Comparison of ENCODE assay signal across 10 mouse cellular contexts in the genomic region with DNA sequence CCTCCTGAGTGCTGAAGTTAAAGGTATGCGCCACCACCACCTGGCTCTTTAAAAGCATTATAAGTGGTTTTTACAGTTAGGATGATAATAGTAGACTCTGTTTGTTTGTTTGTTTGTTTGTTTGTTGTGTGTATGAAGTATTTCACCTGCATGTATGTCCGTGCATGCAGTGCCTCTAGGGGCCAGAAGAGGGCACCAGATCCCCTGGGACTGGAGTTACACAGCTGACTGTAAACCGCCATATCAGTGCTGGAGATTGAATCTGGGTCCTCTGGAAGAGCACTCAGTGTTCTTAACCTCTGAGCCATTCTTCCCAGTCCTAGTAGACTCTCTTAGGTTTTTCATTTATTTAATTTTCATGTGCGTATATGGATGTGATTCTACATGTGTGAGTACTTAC. TPM values are rescaled to one million over a fixed set of nuclear protein-coding genes. Genes with fewer than 3 reads are reported as not detected.
DNase-seq lines count a peak whose midpoint lies in the region; ATAC-seq and TF ChIP-seq lines count a peak whose summit lies in the region.
"Had no signal": no experiment of that assay in that cellular context is flagged by ENCODE, and none has a peak within 500 bp of the region (broad histone marks: within the 10 kb centered on the region; RNA-seq: fewer than 3 reads in every experiment).

No protein-coding gene starts in this region.

- ATAC-seq in midbrain, embryonic 11.5 days (ENCODE audit: low FRiP score): no peak

- TF ChIP-seq CTCF in CH12.LX (conservative IDR thresholded peaks at IDR 0.05 in 1 of 2, IDR thresholded peaks at IDR 0.05 in 1 of 2; ENCODE audit: low read depth in 2 of 2, low read length in 2 of 2): peak; percentile 53 to 63

- no peak overlapping the region for H3K4me3 ChIP-seq in heart, embryonic 10.5 days
- no peak overlapping the region for H3K4me3 ChIP-seq in CH12.LX (replicated peaks in 1 of 3; ENCODE audit: low read depth in 2 of 3, low read length in 2 of 3, poor library complexity in 1 of 3)
- no peak overlapping the region for H3K4me3 ChIP-seq in midbrain, embryonic 11.5 days (ENCODE audit: low read depth, low read length)
- H3K4me3 ChIP-seq: limb, embryonic 13.5 days; stomach, embryonic 15.5 days had no signal

- H3K27me3 ChIP-seq in heart, embryonic 10.5 days (ENCODE audit: insufficient read depth, poor library complexity, severe bottlenecking): no peaks in the 10 kb centered on the region; the same call in 1 of the 2 replicates
- H3K27me3 ChIP-seq in CH12.LX (replicated peaks): no peaks in the 10 kb centered on the region
- H3K27me3 ChIP-seq in midbrain, embryonic 11.5 days (ENCODE audit: control insufficient read depth, insufficient read depth, low read length): no peaks in the 10 kb centered on the region
- H3K27me3 ChIP-seq: stomach, embryonic 15.5 days had no signal

- no peaks in the 10 kb centered on the region for H3K36me3 ChIP-seq in heart, embryonic 10.5 days
- H3K36me3 ChIP-seq in CH12.LX (replicated peaks in 1 of 2; ENCODE audit: control insufficient read depth in 1 of 2, insufficient read depth in 1 of 2, low read length in 1 of 2): no peaks in the 10 kb centered on the region
- no peaks in the 10 kb centered on the region for H3K36me3 ChIP-seq in midbrain, embryonic 11.5 days (ENCODE audit: control insufficient read depth, insufficient read depth, low read length)
- H3K36me3 ChIP-seq: limb, embryonic 13.5 days; stomach, embryonic 15.5 days had no signal

- intact Hi-C loops in left cerebral cortex, postnatal 10 days (cut with DNase I): no loop called here

- TF ChIP-seq POLR2A in CH12.LX (IDR thresholded peaks at IDR 0.05; ENCODE audit: low read depth, low read length): no peak

- H3K9ac ChIP-seq in CH12.LX (ENCODE audit: insufficient read depth, low read depth): no peak overlapping the region
- H3K9ac ChIP-seq in midbrain, embryonic 11.5 days (ENCODE audit: low read length): no peak overlapping the region
- H3K9ac ChIP-seq: limb, embryonic 13.5 days; stomach, embryonic 15.5 days had no signal

- dilution Hi-C loops in CH12.LX (cut with MboI; ENCODE audit: extremely low pct_ligation_motif_present, extremely low pct_unique_long_range_greater_than_20kb, low sequenced_read_pairs): no loop called here

- no peaks in the 10 kb centered on the region for H3K79me2 ChIP-seq in CH12.LX (replicated peaks; ENCODE audit: control insufficient read depth, extremely low read depth, insufficient read depth, poor library complexity, severe bottlenecking)

- no peak overlapping the region for H3K27ac ChIP-seq in heart, embryonic 10.5 days
- no peak overlapping the region for H3K27ac ChIP-seq in CH12.LX (ENCODE audit: insufficient read depth, low read depth)
- H3K27ac ChIP-seq in midbrain, embryonic 11.5 days (ENCODE audit: low read depth, low read length): no peak overlapping the region
- H3K27ac ChIP-seq: limb, embryonic 13.5 days; stomach, embryonic 15.5 days had no signal

- in situ Hi-C loops in CH12.LX (cut with MboI; ENCODE audit: low pct_ligation_motif_present, low pct_unique_long_range_greater_than_20kb, low sequenced_read_pairs): no loop called here

- no peaks in the 10 kb centered on the region for H3K9me3 ChIP-seq in heart, embryonic 10.5 days
- H3K9me3 ChIP-seq in CH12.LX (replicated peaks; ENCODE audit: low read length): no peaks in the 10 kb centered on the region
- H3K9me3 ChIP-seq in midbrain, embryonic 11.5 days (ENCODE audit: control insufficient read depth, low read length): no peaks in the 10 kb centered on the region
- H3K9me3 ChIP-seq: limb, embryonic 13.5 days; stomach, embryonic 15.5 days had no signal

- no peak for TF ChIP-seq EP300 in CH12.LX (IDR thresholded peaks at IDR 0.05; ENCODE audit: low read length)

- H3K4me2 ChIP-seq in CH12.LX (ENCODE audit: insufficient read depth, low read depth, poor library complexity, severe bottlenecking): no peak overlapping the region
- no peak overlapping the region for H3K4me2 ChIP-seq in midbrain, embryonic 11.5 days
- H3K4me2 ChIP-seq: limb, embryonic 13.5 days; stomach, embryonic 15.5 days had no signal

- peak; percentile 62 for TF ChIP-seq RAD21 in CH12.LX (IDR thresholded peaks at IDR 0.05; ENCODE audit: low read depth, low read length)

- WGBS in heart, embryonic 10.5 days: 68% methylated on average over 4 of the region's 4 CpGs
- 77% methylated on average over 4 of the region's 4 CpGs for WGBS in midbrain, embryonic 11.5 days

- DNase-seq in heart, postnatal 4 days: peak; percentile 17
- no peak for DNase-seq in heart, embryonic 10.5 days (ENCODE audit: low spot score)
- peak; percentile 33 for DNase-seq in CH12.LX (ENCODE audit: extremely low read depth)
- peak; percentile 11 for DNase-seq in c-Kit-negative CD71-positive TER-119-positive erythroid progenitor cells, embryonic 14.5 days (ENCODE audit: low read depth, low spot score)
- peak; percentile 28 for DNase-seq in retina, postnatal 1 day
- DNase-seq in midbrain, embryonic 11.5 days (ENCODE audit: low spot score, missing footprints): no peak
- DNase-seq in left cerebral cortex, postnatal 10 days (ENCODE audit: extremely low spot score in 1 of 2, low spot score in 2 of 2): no peak
- no peak for DNase-seq in gastrocnemius, adult 8-10 months (ENCODE audit: low spot score in 2 of 2)

- no peaks in the 10 kb centered on the region; the same call in 1 of the 2 replicates for H3K4me1 ChIP-seq in heart, embryonic 10.5 days
- H3K4me1 ChIP-seq in CH12.LX (ENCODE audit: control insufficient read depth in 1 of 2, insufficient read depth in 2 of 2): no peaks in the 10 kb centered on the region
- H3K4me1 ChIP-seq in midbrain, embryonic 11.5 days (ENCODE audit: control insufficient read depth, insufficient read depth, low read length): no peaks in the 10 kb centered on the region
- H3K4me1 ChIP-seq: limb, embryonic 13.5 days; stomach, embryonic 15.5 days had no signal

TF ChIP-seq in CH12.LX, 34 proteins besides CTCF, POLR2A, EP300 and RAD21:
- no peak for TF ChIP-seq USF2 (conservative IDR thresholded peaks at IDR 0.05; ENCODE audit: low read depth, low read length)
- TF ChIP-seq SMC3 (IDR thresholded peaks at IDR 0.05; ENCODE audit: low read depth, low read length): peak; percentile 63
- no peak for TF ChIP-seq E2F4 (IDR thresholded peaks at IDR 0.05; ENCODE audit: insufficient replicate concordance, low read depth, low read length)
TF ChIP-seq in CH12.LX: peak in this region for 1.

RNA-seq across cellular contexts. Expression of a gene that starts 13.9 kb away (rescaled TPM):
- 1 to 10 TPM; 1.1 to 1.3 TPM for total RNA-seq in heart, postnatal 4 days (2021)
- polyA plus RNA-seq in heart, embryonic 10.5 days (2016; fragmentation: Nextera tagmentation; extraction: Ambion mirVana): 0.34 and 1.1 TPM in 2 replicates
- total RNA-seq in CH12.LX (2012; rRNA removed): 0.04 and 0.08 TPM in 2 replicates
- 0.05 and 0.09 TPM in 2 replicates for total RNA-seq in CH12.LX (2014; rRNA removed)
- 0.07 and 0.14 TPM in 2 replicates for polyA plus RNA-seq in CH12.LX (2012; ENCODE audit: insufficient read length, low read depth)
- 2.2 and 2.9 TPM in 2 replicates for polyA plus RNA-seq in midbrain, embryonic 11.5 days (2014; fragmentation: Nextera tagmentation; extraction: Ambion mirVana)
- under 1 TPM; 0.13 to 0.39 TPM for total RNA-seq in left cerebral cortex, postnatal 10 days (2021)
- total RNA-seq in gastrocnemius, adult 8-10 months (2022): under 1 TPM; 0.34 to 0.40 (median 0.37) TPM

RNA-seq across cellular contexts. Expression of a gene that starts 51.6 kb away (rescaled TPM):
- total RNA-seq in heart, postnatal 4 days (2021): 1 to 10 TPM in 1 of 2 experiments, under 1 TPM in 1; 0.52 to 1.1 TPM
- polyA plus RNA-seq in heart, embryonic 10.5 days (2016; fragmentation: Nextera tagmentation; extraction: Ambion mirVana): 0.71 and 1.8 TPM in 2 replicates
- 88.9 and 96.3 TPM in 2 replicates for total RNA-seq in CH12.LX (2012; rRNA removed)
- total RNA-seq in CH12.LX (2014; rRNA removed): 138 and 148 TPM in 2 replicates
- 87.6 and 90.9 TPM in 2 replicates for polyA plus RNA-seq in CH12.LX (2012; ENCODE audit: insufficient read length, low read depth)
- 1.1 and 1.2 TPM in 2 replicates for polyA plus RNA-seq in midbrain, embryonic 11.5 days (2014; fragmentation: Nextera tagmentation; extraction: Ambion mirVana)
- total RNA-seq in left cerebral cortex, postnatal 10 days (2021): 1 to 10 TPM; 1.6 to 1.8 TPM
- under 1 TPM in 3 of 4 experiments, not detected in 1; 0.10 to 0.46 (median 0.18) TPM for total RNA-seq in gastrocnemius, adult 8-10 months (2022)

Comparison
In these comparisons a context has a peak if more than half of its experiments do, and no peak if none do; other contexts are left out.
1. DNase-seq: peak in heart, postnatal 4 days (single experiment), CH12.LX (single experiment), c-Kit-negative CD71-positive TER-119-positive erythroid progenitor cells, embryonic 14.5 days (single experiment) and retina, postnatal 1 day (single experiment); none in heart, embryonic 10.5 days (single experiment), midbrain, embryonic 11.5 days (single experiment), left cerebral cortex, postnatal 10 days (0 of 2) and gastrocnemius, adult 8-10 months (0 of 2).
2. RNA of a gene that starts 51.6 kb away (total RNA-seq): 88.9 to 148 TPM in CH12.LX; 1.6 to 1.8 TPM in left cerebral cortex, postnatal 10 days, 0.52 to 1.1 TPM in heart, postnatal 4 days and 0.10 to 0.46 TPM in gastrocnemius, adult 8-10 months; every median in the first group is over 10 times any median in the second.